26 mouse cellular contexts compared by ENCODE assay signal in genomic region chr13:30961932-30962331, GRCm38 (mm10). TPM values are rescaled to one million over a fixed set of nuclear protein-coding genes. Genes with fewer than 3 reads are reported as not detected.
"Had no signal": no experiment of that assay in that cellular context is flagged by ENCODE, and none has a peak within 500 bp of the region (broad histone marks: within the 10 kb centered on the region; RNA-seq: fewer than 3 reads in every experiment).

No protein-coding gene starts in this region.

- ATAC-seq: inflammation-experienced regulatory T-cells, adult 6 months; intestine, embryonic 16.5 days; midbrain, embryonic 15.5 days had no signal

- H3K27ac ChIP-seq: kidney, postnatal 0 days; layer of hippocampus, adult 2 months; limb, embryonic 12.5 days; limb, embryonic 15.5 days; midbrain, embryonic 12.5 days; midbrain, embryonic 15.5 days; neural tube, embryonic 12.5 days; neural tube, embryonic 15.5 days had no signal

- DNase-seq: kidney, adult 18-20 months; kidney, adult 9 months; kidney, postnatal 25 days; layer of hippocampus, adult 9-11 months; left cerebral cortex, postnatal 4 days; lung, adult 2 months; lung, postnatal 14 days; lung, postnatal 4 days; retina, postnatal 1 day; thymus, adult 18-20 months; thymus, postnatal 36 days had no signal

- H3K4me2 ChIP-seq: limb, embryonic 12.5 days; limb, embryonic 15.5 days; midbrain, embryonic 12.5 days; midbrain, embryonic 15.5 days; neural tube, embryonic 12.5 days; neural tube, embryonic 15.5 days had no signal

- H3K9me3 ChIP-seq: limb, embryonic 12.5 days; limb, embryonic 15.5 days; midbrain, embryonic 12.5 days; midbrain, embryonic 15.5 days; neural tube, embryonic 12.5 days; neural tube, embryonic 15.5 days had no signal

- H3K36me3 ChIP-seq: limb, embryonic 12.5 days; limb, embryonic 15.5 days; midbrain, embryonic 12.5 days; midbrain, embryonic 15.5 days; neural tube, embryonic 12.5 days; neural tube, embryonic 15.5 days had no signal

- H3K4me3 ChIP-seq: layer of hippocampus, adult 2 months; limb, embryonic 12.5 days; limb, embryonic 15.5 days; midbrain, embryonic 12.5 days; midbrain, embryonic 15.5 days; neural tube, embryonic 12.5 days; neural tube, embryonic 15.5 days had no signal

- H3K9ac ChIP-seq: limb, embryonic 12.5 days; limb, embryonic 15.5 days; midbrain, embryonic 12.5 days; midbrain, embryonic 15.5 days; neural tube, embryonic 12.5 days; neural tube, embryonic 15.5 days had no signal

- H3K27me3 ChIP-seq: limb, embryonic 12.5 days; limb, embryonic 15.5 days; midbrain, embryonic 12.5 days; midbrain, embryonic 15.5 days; neural tube, embryonic 12.5 days; neural tube, embryonic 15.5 days had no signal

RNA-seq across cellular contexts. Expression of gene Gm5447, which starts 12.1 kb away (rescaled TPM):
- total RNA-seq: left cerebral cortex, adult 8-10 months had no signal
- polyA plus RNA-seq: inflammation-experienced regulatory T-cells, adult 6 months; large intestine, adult 2 months; lung, adult 2 months; midbrain, embryonic 15.5 days; neural tube, embryonic 12.5 days; neural tube, embryonic 15.5 days; spleen, adult 2 months had no signal

RNA-seq across cellular contexts. Expression of gene Hus1b, which starts 14.4 kb away (rescaled TPM):
- polyA plus RNA-seq: intestine, embryonic 16.5 days; limb, embryonic 12.5 days; limb, embryonic 15.5 days; lung, embryonic 16.5 days; midbrain, embryonic 15.5 days; neural tube, embryonic 12.5 days; neural tube, embryonic 15.5 days; stomach, embryonic 16.5 days had no signal
